Comparison of ENCODE assay signal across 8 mouse cellular contexts in genomic region chr16:4567912-4568311, GRCm38 (mm10). TPM values are rescaled to one million over a fixed set of nuclear protein-coding genes. Genes with fewer than 3 reads are reported as not detected.
A peak's percentile ranks its signal among the peaks of the same experiment; 100 is the strongest.
DNase-seq lines count a peak whose midpoint lies in the region; TF ChIP-seq lines count a peak whose summit lies in the region.

No protein-coding gene starts in this region.

- H3K9me3 ChIP-seq in ES-Bruce4 (replicated peaks; ENCODE audit: control insufficient read depth, insufficient read depth, low read length, poor library complexity, severe bottlenecking), result no peaks in the 10 kb centered on the region
- no peaks in the 10 kb centered on the region for H3K9me3 ChIP-seq in forebrain, embryonic 10.5 days

- peak; percentile 83 for DNase-seq in forebrain, embryonic 10.5 days (ENCODE audit: extremely low spot score, low spot score)
- peak; percentile 86 to 94 for DNase-seq in heart, postnatal 14 days
- DNase-seq in layer of hippocampus, adult 2 months (ENCODE audit: low spot score in 2 of 2), result peak; percentile 58 to 85
- peak; percentile 95 for DNase-seq in lung, postnatal 14 days
- peak; percentile 66 for DNase-seq in right cerebral cortex, adult 18-20 months
- DNase-seq in thymus, postnatal 4 days, result peak; percentile 94

- intact Hi-C loops in heart, postnatal 14 days (cut with DNase I), result loop anchor here (1.0 to 2.0 kb wide), 4 partner anchors 15 to 99 kb away; no protein-coding TSS in a partner anchor

- no peak overlapping the region for H3K4me3 ChIP-seq in ES-Bruce4 (ENCODE audit: low read depth, low read length)
- H3K4me3 ChIP-seq in bone marrow, adult 2 months (replicated peaks; ENCODE audit: control insufficient read depth, low read depth, low read length), result no peak overlapping the region
- H3K4me3 ChIP-seq in forebrain, embryonic 10.5 days, result no peak overlapping the region
- no peak overlapping the region for H3K4me3 ChIP-seq in layer of hippocampus, adult 2 months

- no peaks in the 10 kb centered on the region for H3K27me3 ChIP-seq in ES-Bruce4 (ENCODE audit: control insufficient read depth, insufficient read depth, low read length, poor library complexity, severe bottlenecking)
- no peaks in the 10 kb centered on the region for H3K27me3 ChIP-seq in forebrain, embryonic 10.5 days (ENCODE audit: poor library complexity, severe bottlenecking)

- TF ChIP-seq EP300 in ES-Bruce4 (IDR thresholded peaks at IDR 0.05; ENCODE audit: insufficient read depth, low read depth, low read length), result no peak

- no peak for TF ChIP-seq POLR2A in ES-Bruce4 (IDR thresholded peaks at IDR 0.05; ENCODE audit: insufficient read depth, low read length)
- no peak for TF ChIP-seq POLR2A in bone marrow, adult 2 months (IDR thresholded peaks at IDR 0.05; ENCODE audit: borderline replicate concordance, control insufficient read depth, low read depth, low read length)

- no peaks in the 10 kb centered on the region for H3K4me1 ChIP-seq in ES-Bruce4 (ENCODE audit: control insufficient read depth, insufficient read depth, low read length)
- H3K4me1 ChIP-seq in bone marrow, adult 2 months (ENCODE audit: control insufficient read depth, insufficient read depth, low read length), result peaks cover 1% of the 10 kb centered on the region; the same call in 1 of the 2 replicates
- H3K4me1 ChIP-seq in forebrain, embryonic 10.5 days, result peaks cover 11% of the 10 kb centered on the region

- H3K9ac ChIP-seq in ES-Bruce4 (ENCODE audit: low read depth, poor library complexity, severe bottlenecking), result no peak overlapping the region

- no peaks in the 10 kb centered on the region for H3K36me3 ChIP-seq in ES-Bruce4 (ENCODE audit: control insufficient read depth, insufficient read depth, low read length, poor library complexity, severe bottlenecking)
- no peaks in the 10 kb centered on the region for H3K36me3 ChIP-seq in forebrain, embryonic 10.5 days (replicated peaks)

- peak; percentile 83 for TF ChIP-seq CTCF in ES-Bruce4 (IDR thresholded peaks at IDR 0.05; ENCODE audit: low read depth, low read length)
- peak; percentile 87 for TF ChIP-seq CTCF in bone marrow, adult 2 months (IDR thresholded peaks at IDR 0.05; ENCODE audit: control insufficient read depth, insufficient read depth, low read length)
- TF ChIP-seq CTCF in layer of hippocampus, adult 2 months (conservative IDR thresholded peaks at IDR 0.05), result peak; percentile 91

- H3K27ac ChIP-seq in ES-Bruce4 (ENCODE audit: insufficient read depth, low read length), result no peak overlapping the region
- H3K27ac ChIP-seq in bone marrow, adult 2 months (ENCODE audit: control insufficient read depth, insufficient read depth, low read depth, low read length, poor library complexity), result no peak overlapping the region
- no peak overlapping the region for H3K27ac ChIP-seq in forebrain, embryonic 10.5 days
- no peak overlapping the region for H3K27ac ChIP-seq in layer of hippocampus, adult 2 months

- 20% methylated on average over 4 of the region's 4 CpGs for WGBS in bone marrow, adult 2 months
- WGBS in forebrain, embryonic 10.5 days, result 18% methylated on average over 4 of the region's 4 CpGs

RNA-seq across cellular contexts. Expression of gene Tfap4, which starts 8.3 kb away (rescaled TPM):
- polyA plus RNA-seq in ES-Bruce4 (2011; ENCODE audit: insufficient read depth, insufficient read length, low read depth, missing spikeins), result 19.3 and 21.2 TPM in 2 replicates
- 5.5 and 10.2 TPM in 2 replicates for polyA plus RNA-seq in bone marrow, adult 2 months (2011; ENCODE audit: insufficient read depth, insufficient read length, low replicate concordance, missing spikeins)
- 32.0 and 37.5 TPM in 2 replicates for polyA plus RNA-seq in forebrain, embryonic 10.5 days (2016; fragmentation: Nextera tagmentation; extraction: Ambion mirVana)
- 1 to 10 TPM; 3.0 to 3.1 TPM for total RNA-seq in heart, postnatal 14 days (2021)
- total RNA-seq in layer of hippocampus, adult 2 months (2021), result 1 to 10 TPM; 5.3 to 6.8 TPM

RNA-seq across cellular contexts. Expression of gene Srl, which starts 26.3 kb away (rescaled TPM):
- polyA plus RNA-seq in ES-Bruce4 (2011; ENCODE audit: insufficient read depth, insufficient read length, low read depth, missing spikeins), result 30.0 and 33.6 TPM in 2 replicates
- polyA plus RNA-seq in bone marrow, adult 2 months (2011; ENCODE audit: insufficient read depth, insufficient read length, low replicate concordance, missing spikeins), result 1.2 and 3.0 TPM in 2 replicates
- 23.8 and 29.4 TPM in 2 replicates for polyA plus RNA-seq in forebrain, embryonic 10.5 days (2016; fragmentation: Nextera tagmentation; extraction: Ambion mirVana)
- total RNA-seq in heart, postnatal 14 days (2021), result 1,000 to 10,000 TPM; 1,039 to 1,112 TPM
- total RNA-seq in layer of hippocampus, adult 2 months (2021), result 10 to 100 TPM; 13.2 to 14.9 TPM

RNA-seq across cellular contexts. Expression of gene Glis2, which starts 26.6 kb away (rescaled TPM):
- polyA plus RNA-seq in ES-Bruce4 (2011; ENCODE audit: insufficient read depth, insufficient read length, low read depth, missing spikeins), result 31.2 and 34.8 TPM in 2 replicates
- polyA plus RNA-seq in bone marrow, adult 2 months (2011; ENCODE audit: insufficient read depth, insufficient read length, low replicate concordance, missing spikeins), result 1.2 and 4.9 TPM in 2 replicates
- polyA plus RNA-seq in forebrain, embryonic 10.5 days (2016; fragmentation: Nextera tagmentation; extraction: Ambion mirVana), result 22.5 and 23.2 TPM in 2 replicates
- 10 to 100 TPM; 20.8 to 23.0 TPM for total RNA-seq in heart, postnatal 14 days (2021)
- total RNA-seq in layer of hippocampus, adult 2 months (2021), result 10 to 100 TPM; 11.0 to 13.9 TPM

RNA-seq across cellular contexts. Expression of gene Pam16, which starts 56.9 kb away (rescaled TPM):
- 34.8 and 39.5 TPM in 2 replicates for polyA plus RNA-seq in ES-Bruce4 (2011; ENCODE audit: insufficient read depth, insufficient read length, low read depth, missing spikeins)
- polyA plus RNA-seq in bone marrow, adult 2 months (2011; ENCODE audit: insufficient read depth, insufficient read length, low replicate concordance, missing spikeins), result 19.7 and 52.5 TPM in 2 replicates
- 93.5 and 94.7 TPM in 2 replicates for polyA plus RNA-seq in forebrain, embryonic 10.5 days (2016; fragmentation: Nextera tagmentation; extraction: Ambion mirVana)
- total RNA-seq in heart, postnatal 14 days (2021), result 100 to 1,000 TPM; 119 to 137 TPM
- 10 to 100 TPM; 72.3 to 75.2 TPM for total RNA-seq in layer of hippocampus, adult 2 months (2021)
